Mouse (Mus musculus) embryo, embryonic 11.5 days (tissue): ENCODE results near the gene Chka.

ENCODE experiments used
- DNase-seq: peaks from one replicate; pipeline ENCODE4 v3.0.0-alpha.2; 2012; ENCODE audit warnings: low read depth, low spot score

Chka gene

GRCm38 (mm10) chr19:3846676-3847604 lies 4.6 kb upstream of the Chka start:
- no peak for DNase-seq

DNA sequence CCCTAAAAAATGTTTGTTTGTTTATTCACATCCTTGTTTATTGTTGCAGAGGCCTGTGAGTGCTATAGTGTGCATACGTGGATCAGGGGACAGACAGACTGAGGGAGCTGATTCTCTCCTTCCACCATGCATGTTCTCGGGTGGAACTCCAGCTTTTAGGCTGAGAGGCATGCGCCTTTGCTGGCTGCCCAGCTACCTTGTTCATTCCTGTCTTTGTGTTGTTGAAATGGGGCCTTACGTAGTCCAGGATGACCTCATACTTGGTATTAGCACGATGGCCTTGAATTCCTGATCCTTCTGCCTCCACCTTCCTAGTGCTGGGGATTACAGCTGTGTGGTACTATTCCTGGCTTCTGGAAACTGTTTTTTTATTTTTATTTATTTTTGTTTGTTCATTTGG lies 3.9 kb upstream of the Chka start:
- no peak for DNase-seq

DNA sequence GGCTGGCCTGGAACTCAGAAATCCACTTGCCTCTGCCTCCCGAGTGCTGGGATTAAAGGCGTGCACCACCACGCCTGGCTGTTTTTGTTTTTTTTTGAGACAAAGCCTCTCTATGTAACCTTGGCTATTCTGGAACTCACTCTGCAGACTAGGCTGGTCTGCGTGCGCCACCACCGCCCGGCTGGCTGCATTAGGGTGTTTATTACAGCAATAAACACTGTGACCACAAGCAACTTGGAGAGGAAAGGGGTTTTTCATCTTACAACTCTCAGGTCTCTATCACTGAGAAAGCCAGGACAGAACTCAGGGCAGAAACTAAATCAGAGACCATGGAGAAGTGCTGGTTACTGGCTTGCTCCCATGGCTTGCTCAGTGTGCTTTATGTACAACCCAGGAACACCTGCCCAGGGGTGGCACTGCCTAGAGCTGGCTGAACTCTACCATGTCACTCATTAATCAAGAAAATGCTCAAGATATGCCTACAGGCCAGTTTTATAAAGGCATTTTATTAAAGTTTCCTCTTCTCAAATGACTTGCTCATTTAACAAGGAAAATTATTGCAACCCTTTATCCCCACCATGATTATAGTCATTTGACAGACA lies 3.3 kb upstream of the Chka start:
- DNase-seq, result no peak

DNA sequence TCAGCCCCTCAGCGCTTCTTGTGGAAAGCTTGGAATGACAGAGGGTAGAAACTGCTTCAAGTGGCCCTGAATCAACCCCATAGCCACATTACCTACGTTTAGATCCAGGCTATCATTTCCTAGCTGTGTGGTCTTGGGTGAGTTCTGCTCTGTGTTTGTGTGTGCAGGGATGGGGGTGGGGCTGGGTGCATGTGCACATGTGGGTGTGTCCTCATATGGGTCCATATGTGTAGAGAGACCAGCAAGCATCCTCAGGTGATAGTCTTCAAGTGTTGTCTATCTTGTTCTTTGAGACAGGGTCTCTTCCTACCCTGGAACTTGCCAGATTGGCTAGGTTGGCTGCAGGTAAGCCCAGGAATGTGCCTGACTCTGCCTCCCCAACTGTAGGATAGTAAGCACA lies 2.3 kb upstream of the Chka start:
- no peak for DNase-seq

- no peak for DNase-seq
Measured at GRCm38 (mm10) chr19:3850076-3850475, 1.5 kb upstream of the Chka start.

DNA sequence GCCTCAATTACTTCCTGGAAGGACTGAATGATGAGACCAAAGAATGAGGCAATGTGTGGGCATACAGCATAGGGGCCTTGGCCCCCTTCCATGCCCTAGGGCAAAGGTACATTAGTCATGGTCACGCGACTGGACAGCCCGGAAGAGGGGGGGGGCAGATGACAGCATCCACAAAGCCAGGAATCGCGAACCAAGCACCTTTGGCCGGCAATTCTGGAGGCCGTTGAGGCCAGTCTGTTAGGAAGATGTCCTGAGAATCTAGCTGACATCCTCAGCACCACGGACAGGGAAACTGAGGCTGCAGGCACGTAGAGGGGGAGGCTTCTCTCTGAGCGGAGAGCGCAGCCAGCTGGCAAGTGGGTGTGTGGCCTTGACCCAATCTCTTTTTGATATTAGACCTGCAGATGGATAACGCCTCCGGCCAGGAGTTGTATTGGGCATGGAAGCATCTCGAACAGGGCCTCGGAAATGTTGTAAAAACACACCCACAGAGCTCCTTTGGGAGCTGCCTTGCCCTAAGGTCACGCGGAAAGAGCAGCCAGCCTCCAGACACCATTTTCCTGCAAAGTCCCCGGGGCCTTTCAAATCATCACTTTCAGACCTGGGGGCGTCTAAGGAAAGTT lies 615 bp upstream of the Chka start:
- DNase-seq, result no peak

DNA sequence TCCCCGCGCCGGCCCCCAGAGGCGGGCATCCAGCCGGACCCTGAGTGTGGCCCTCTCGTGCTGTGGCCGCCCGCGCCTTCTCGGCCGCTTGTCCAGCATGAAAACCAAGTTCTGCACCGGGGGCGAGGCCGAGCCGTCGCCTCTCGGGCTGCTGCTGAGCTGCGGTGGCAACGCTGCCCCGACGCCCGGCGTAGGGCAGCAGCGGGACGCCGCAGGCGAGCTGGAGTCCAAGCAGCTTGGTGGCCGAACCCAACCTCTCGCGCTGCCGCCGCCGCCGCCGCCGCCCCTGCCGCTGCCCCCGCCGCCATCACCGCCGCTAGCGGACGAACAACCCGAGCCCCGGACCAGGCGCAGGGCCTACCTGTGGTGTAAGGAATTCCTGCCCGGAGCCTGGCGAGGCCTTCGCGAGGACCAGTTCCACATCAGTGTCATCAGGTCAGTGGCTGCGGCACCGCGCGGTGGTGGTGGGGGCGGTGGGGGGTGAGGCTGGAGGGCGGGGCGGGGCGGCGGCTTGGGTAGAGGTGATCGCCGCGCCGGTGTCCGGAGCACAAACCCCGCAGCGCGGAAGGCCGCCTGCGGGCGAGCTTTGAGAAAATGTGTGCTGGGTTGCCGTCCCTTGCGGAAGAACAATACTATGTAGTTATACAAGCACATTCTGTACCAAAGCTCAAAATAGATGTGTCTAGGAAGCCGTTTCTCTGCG lies 557 bp downstream of the Chka start:
- peak; percentile 22 for DNase-seq

DNA sequence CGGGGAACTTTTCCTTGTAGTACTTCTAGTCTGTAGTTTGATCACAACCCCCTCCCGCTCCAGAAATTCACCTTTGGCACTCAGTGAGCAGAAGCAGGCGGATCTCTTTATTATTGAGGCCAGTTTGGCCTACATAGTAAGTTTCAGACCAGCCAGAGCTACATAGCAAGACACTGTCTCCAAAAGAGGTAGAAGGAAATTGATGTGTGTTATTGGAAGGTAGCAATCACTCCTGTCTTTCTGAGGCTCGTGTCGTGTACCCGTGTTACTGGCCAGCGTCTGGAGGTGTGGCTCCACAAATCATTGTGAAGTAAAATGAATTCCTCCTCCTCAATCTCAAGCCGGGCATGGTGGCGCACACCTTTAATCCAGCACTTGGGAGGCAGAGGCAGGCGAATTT lies 1.5 kb downstream of the Chka start:
- DNase-seq, result no peak

- DNase-seq, result no peak
Measured at GRCm38 (mm10) chr19:3853891-3854290, 2.3 kb downstream of the Chka start.

GRCm38 (mm10) chr19:3855091-3855490 lies 3.5 kb downstream of the Chka start:
- no peak for DNase-seq

- no peak for DNase-seq
Measured at GRCm38 (mm10) chr19:3855601-3856000, 4.0 kb downstream of the Chka start.

- DNase-seq, result no peak
Measured at GRCm38 (mm10) chr19:3857220-3857619, 5.6 kb downstream of the Chka start.

GRCm38 (mm10) chr19:3862713-3863112 lies 11.1 kb downstream of the Chka start:
- no peak for DNase-seq

- DNase-seq, result no peak
Measured at GRCm38 (mm10) chr19:3864960-3865359, 13.4 kb downstream of the Chka start.

DNA sequence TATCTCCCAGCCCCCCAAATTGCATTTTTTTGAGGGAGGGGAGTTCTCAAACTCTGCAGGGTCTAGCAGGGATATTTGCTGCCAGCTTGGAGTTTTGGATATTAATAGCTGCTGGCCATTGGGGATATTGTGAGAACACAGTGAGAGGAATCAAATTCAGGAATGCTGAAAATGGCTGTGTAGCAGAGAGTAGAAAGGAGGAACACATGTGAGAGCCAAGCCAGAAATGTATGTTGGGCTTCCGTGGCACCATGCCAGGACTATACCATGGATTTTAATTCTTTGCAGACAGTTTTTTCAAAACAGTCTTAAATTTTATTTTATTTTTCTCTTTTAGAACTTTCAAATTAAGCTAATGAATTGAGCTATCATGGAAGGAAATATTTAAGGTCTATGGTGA lies 16.7 kb downstream of the Chka start:
- no peak for DNase-seq

GRCm38 (mm10) chr19:3871468-3871867 lies 19.9 kb downstream of the Chka start:
- DNase-seq, result no peak

- no peak for DNase-seq
Measured at GRCm38 (mm10) chr19:3872373-3872772, 20.8 kb downstream of the Chka start.

DNA sequence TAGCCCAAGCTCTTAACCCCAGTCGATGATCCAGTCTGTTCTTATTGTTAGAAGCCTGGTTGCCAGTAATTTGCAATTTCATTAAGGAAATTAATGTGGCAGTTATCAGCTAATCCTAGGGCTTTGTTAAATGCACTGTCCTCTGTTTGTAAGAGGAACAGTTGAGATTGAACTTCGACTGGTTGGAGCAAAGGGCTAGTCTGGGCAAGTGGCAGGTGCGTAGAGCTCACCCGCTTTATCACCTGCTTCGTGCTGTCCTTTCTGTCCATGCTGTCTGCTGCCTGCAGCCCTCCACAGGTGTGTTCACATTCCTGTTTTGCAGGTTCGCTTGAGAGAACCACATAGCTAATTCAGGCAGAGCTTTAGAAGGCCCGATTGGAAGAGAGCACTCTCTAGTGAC lies 23.5 kb downstream of the Chka start:
- DNase-seq, result no peak

GRCm38 (mm10) chr19:3880054-3880848 lies 28.7 kb downstream of the Chka start:
- DNase-seq, result no peak

- no peak for DNase-seq
Measured at GRCm38 (mm10) chr19:3882214-3882613, 30.6 kb downstream of the Chka start.

DNA sequence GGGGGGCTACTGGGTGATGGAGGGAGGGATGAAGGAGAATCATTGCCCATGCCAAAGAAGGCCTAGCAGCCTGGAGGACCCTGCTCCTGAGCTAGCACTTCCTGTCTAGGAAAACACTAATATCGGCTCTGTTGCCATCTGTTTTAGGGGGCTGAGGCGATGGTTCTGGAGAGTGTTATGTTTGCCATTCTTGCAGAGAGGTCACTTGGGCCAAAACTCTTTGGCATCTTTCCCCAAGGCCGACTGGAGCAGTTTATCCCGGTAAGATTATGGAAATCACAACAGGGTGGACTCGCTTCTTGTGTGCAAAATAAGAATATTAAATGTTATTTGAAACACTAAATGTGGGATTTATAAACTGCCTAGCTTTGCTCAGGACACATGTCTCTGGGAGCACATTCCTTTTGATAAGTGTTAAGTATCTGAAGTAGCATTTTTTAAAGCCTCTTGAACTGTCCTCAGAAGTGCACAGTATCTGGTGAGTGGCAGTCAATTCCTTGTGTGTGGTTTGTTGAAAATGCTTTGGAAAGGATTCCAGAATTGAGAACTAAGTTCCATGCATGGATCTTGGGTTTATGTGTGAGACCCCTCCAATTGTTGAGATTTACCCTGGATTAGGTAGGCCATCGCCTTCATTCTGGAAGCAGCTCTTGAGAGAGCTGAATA lies 32.9 kb downstream of the Chka start:
- DNase-seq, result no peak
